Mouse (Mus musculus) MEL (cell line): ENCODE data around the gene Vps29.

Experiments
- CTCF ChIP-seq, 3 experiments: IDR thresholded peaks in 2 of 3; conservative IDR thresholded peaks in 1 of 3; 2 replicates each; pipeline ENCODE4 v1.5.1; 2011 to 2012; ENCODE audit warnings: low read length in 3 of 3, low read depth in 2 of 3, mild to moderate bottlenecking in 2 of 3, improper control_type of control experiment in 1 of 3, inconsistent platforms in 1 of 3, mixed read lengths in 1 of 3, moderate library complexity in 1 of 3; ENCODE audit not compliant: control insufficient read depth in 1 of 3, insufficient read depth in 1 of 3, poor library complexity in 1 of 3, severe bottlenecking in 1 of 3
- ELF1 ChIP-seq: IDR thresholded peaks from 2 replicates; pipeline ENCODE4 v1.6.1; 2014; ENCODE audit warnings: low read depth, mild to moderate bottlenecking, inconsistent platforms, low read length, improper control_type of control experiment, moderate library complexity
- EP300 ChIP-seq, 2 experiments: IDR thresholded peaks; 2 replicates each; pipeline ENCODE4 v1.6.1; 2011; ENCODE audit warnings: improper control_type of control experiment in 2 of 2, low read length in 2 of 2, low read depth in 1 of 2, mild to moderate bottlenecking in 1 of 2
- MXI1 ChIP-seq: IDR thresholded peaks from 2 replicates; pipeline ENCODE4 v1.6.1; 2011; ENCODE audit warnings: mild to moderate bottlenecking, low read depth, low read length, improper control_type of control experiment
- POLR2A ChIP-seq, 2 experiments: IDR thresholded peaks; 2 replicates each; pipeline ENCODE4 v1.6.1; 2011 to 2012; ENCODE audit warnings: low read length in 2 of 2, mild to moderate bottlenecking in 2 of 2, control low read depth in 1 of 2, improper control_type of control experiment in 1 of 2, low read depth in 1 of 2, moderate library complexity in 1 of 2; ENCODE audit not compliant: control insufficient read depth in 1 of 2, insufficient read depth in 1 of 2, poor library complexity in 1 of 2
- POLR2AphosphoS2 ChIP-seq: IDR thresholded peaks from 2 replicates; pipeline ENCODE4 v1.6.1; 2011; ENCODE audit warnings: low read length, improper control_type of control experiment
- RCOR1 ChIP-seq: IDR thresholded peaks from 2 replicates; pipeline ENCODE4 v1.6.1; 2012; ENCODE audit warnings: low read depth, mild to moderate bottlenecking, inconsistent platforms, low read length, improper control_type of control experiment
- SIN3A ChIP-seq: IDR thresholded peaks from 2 replicates; pipeline ENCODE4 v1.6.1; 2012; ENCODE audit warnings: low read length, improper control_type of control experiment, inconsistent platforms

- TF ChIP-seq SIN3A (no peak), EP300 (IDR thresholded peaks at IDR 0.05; ENCODE audit: low read depth in 1 of 2, low read length in 2 of 2) (no peak), CTCF (IDR thresholded peaks at IDR 0.05 in 2 of 3, conservative IDR thresholded peaks at IDR 0.05 in 1 of 3; ENCODE audit: control insufficient read depth in 1 of 3, insufficient read depth in 1 of 3, low read depth in 2 of 3, low read length in 3 of 3, poor library complexity in 1 of 3, severe bottlenecking in 1 of 3) (no peak), POLR2AphosphoS2 (no peak), POLR2A (IDR thresholded peaks at IDR 0.05; ENCODE audit: control insufficient read depth in 1 of 2, insufficient read depth in 1 of 2, low read depth in 1 of 2, low read length in 2 of 2, poor library complexity in 1 of 2) (no peak), RCOR1 (no peak), ELF1 (no peak), MXI1 (no peak)
These were observed 42.6 kb downstream of the Vps29 start for GRCm38 (mm10) chr5:122396791-122397190.
